Mouse (Mus musculus): ENCODE measurements at regions not wholly inside any gene's neighbourhood (a gene's known extent, or its start where the extent isn't known, plus 50 kb on each side); places are given as distances from the start of the nearest gene placed in this dataset.
A peak's percentile ranks its signal among the peaks of the same experiment; 100 is the strongest.

DNA sequence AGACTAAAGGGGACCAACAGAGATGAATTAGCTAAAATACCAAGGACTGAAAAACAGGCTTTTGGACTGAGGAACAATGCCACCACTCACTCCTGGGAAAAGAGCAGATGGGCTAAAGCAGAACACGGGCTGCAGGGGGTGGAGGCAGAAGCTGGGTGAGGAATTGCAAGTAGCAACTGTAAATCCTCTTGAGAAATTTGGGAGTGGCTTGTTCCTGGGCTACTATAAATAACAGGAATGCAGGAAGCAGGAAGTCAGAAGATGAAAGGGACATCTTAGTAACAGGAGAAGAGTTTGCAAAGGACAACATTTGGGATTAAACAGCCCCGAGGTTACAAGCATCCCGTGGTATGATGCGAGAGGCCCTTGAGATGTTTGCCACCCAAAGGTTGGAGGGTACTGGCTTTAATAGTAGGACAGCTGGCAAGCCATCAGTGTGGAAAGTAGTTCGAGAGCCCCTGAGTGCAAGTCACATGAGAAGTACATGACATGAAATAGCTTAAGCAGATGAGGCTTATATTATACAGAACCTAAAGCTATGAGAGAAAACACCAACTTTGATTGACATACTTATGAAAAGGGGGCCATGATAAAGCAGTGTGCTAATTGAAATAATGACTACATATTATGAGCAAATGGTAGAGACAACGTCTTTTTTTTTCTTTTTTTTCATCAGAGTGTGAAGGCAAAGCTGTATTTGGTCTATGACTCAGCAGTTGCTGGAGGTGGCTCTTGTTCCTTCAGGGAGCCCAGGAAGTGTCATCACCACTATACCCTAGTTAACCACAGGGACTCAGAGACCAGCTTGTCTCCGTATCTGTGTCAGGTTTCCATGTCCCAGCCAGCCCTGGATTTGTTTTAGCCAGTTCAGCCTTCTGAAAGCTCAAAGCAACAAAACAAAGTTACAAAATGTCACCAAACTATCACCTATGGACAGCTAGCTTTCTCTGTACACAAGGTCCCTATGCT, 357.6 kb upstream of the Acvr2a start:
- DNase-seq (ENCODE audit: low spot score in 2 of 2): no peak

DNA sequence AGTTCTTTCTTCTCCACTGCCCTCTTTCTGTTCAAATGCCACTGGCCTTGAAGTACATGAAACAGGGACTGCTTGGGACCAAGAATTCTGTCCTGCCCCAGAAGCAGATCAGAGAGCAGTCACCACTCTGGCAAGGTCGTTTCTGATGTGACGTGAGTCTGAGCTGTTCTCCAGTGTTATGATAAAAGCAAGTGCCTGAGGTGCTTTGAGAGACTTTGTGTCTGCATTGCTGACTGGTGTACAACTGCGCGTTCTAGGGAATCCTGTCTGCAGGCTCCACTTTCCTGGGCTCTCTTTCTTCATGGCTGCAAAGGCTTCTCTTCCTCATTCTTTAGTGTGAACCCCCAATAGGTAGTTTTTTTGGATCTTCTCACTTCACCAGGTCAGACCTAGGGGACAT, 356.8 kb upstream of the Acvr2a start:
- no peak for DNase-seq (ENCODE audit: low spot score in 2 of 2)

DNA sequence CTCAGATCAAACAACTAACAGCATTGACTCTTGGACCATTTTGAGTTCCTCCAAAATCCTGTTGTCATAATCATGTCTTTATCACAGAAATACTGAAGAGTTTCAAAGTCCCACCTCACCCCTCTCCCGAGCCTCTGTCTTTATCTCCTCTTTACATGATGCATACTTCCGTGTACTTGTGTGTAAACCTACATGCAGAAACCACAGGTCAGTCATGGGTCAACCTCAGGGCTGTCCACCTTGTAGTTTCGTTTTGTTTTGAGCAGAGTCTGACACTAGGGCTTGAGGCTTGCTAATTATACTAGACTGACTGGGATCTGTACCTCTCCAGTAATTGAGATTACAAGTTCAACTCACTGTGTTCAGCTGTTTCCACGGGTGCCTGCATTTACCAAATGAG, 348.4 kb upstream of the Acvr2a start:
- DNase-seq (ENCODE audit: low spot score in 2 of 2): no peak

DNA sequence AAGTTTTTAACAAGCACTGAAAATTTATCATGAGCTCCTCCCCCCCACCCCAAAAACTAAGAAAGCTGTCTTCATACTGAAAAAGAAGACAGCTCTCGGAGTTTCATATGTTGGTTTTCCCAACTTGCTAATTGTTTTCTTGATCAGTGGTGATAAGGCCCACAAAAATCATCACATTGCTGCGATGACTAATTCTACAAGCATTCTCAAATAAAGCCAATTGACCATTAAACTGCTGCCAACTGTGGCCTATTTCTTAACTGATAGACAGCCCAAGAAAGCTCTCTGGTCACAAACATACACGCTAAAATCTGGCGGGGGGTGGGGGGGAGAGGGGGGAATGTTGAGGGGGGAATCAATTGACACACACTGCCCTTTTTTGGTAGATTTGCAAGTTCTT, 345.0 kb upstream of the Acvr2a start:
- DNase-seq (ENCODE audit: low spot score in 2 of 2): no peak

DNA sequence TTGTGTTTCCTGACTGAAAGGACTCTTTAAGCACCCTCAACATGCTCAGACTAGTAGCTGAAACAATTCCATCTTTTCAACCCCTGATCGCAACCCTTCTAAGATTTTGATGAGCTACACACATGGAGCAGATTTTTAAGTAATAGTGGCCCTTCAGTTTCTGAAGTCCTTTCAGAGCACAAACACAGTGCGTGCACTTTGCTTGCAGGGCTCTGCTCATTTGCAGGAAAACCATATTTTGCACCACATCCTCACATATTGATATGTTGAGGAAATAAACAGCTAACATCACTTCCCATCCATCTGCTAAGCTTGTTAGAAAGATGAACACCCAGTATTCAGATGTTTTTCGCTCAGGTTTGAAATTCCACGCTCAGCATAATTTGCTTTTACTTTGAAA, 344.6 kb upstream of the Acvr2a start:
- DNase-seq (ENCODE audit: low spot score in 2 of 2): no peak

DNA sequence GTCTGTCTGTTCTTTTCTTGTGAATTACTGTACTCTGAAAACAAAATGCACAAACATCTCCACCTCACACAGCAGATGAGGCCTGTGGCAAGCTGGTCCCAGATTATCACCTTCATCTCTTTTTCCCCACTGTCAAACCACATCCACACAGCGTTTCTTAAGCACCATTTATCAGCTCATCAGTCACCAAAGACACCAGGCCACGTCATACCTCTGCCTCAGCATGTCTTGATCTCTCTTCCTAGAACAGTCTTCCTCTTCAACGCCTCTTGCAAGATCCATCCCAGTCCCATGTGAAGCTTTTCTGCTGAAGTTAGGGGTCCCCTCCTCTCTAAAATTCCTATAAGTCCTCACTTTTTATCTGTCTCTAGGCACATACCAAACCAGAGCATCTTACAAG, 340.8 kb upstream of the Acvr2a start:
- DNase-seq (ENCODE audit: low spot score in 2 of 2): no peak

DNA sequence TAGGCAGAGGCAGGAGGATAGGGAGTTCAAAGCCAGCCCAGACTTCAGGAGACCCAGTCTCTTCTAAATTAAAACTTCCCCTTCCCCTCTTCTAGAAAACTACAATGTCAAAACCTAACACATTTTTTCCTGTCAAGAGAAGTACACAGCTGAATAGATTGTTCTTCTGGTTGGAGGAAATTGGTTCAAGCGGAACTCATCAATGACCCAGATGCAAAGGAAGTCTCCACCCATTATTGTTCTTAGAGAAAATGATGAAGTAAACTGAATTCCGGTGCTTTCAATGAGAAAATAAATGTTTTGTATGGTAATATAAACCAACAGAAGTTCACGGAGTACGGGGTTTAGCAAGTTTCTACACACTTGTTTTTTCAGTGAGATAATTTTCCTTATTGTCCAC, 339.3 kb upstream of the Acvr2a start:
- DNase-seq (ENCODE audit: low spot score in 2 of 2): no peak

DNA sequence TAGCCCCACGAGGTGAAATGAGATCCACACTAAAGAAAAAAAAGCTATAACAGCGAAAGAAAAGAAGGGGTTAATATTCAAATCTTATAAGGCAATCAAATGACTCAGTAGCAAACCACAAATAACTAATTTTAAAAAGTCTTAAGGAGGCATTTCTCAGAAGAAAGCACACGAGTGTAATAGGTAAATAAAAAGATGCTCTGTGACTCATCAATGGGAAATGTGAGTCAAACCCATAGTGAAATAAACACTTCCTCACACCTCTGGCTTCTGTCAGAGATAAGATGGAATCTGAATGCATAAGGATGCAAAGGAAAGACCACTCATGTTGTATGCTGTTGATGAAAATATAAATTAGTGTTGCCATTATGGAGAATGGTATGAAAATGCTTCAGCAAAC, 337.1 kb upstream of the Acvr2a start:
- no peak for DNase-seq (ENCODE audit: low spot score in 2 of 2)

DNA sequence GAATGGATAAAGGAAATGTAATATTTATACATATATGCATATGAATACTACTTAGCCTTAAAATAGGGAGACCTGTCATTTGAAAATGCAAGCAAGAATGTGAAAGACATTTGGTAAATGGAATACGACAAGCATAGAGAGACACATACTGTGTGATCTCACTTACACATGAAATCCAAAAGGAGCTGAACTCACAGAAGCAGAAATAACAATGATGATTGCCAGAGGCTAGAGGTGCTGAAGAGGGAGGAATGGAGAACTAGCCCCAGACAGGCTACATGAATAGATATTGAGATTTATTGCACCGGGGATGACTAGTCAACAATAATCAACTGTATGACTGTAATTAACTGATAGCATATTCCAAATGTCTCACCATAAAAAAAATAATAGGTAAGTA, 336.6 kb upstream of the Acvr2a start:
- no peak for DNase-seq (ENCODE audit: low spot score in 2 of 2)

DNA sequence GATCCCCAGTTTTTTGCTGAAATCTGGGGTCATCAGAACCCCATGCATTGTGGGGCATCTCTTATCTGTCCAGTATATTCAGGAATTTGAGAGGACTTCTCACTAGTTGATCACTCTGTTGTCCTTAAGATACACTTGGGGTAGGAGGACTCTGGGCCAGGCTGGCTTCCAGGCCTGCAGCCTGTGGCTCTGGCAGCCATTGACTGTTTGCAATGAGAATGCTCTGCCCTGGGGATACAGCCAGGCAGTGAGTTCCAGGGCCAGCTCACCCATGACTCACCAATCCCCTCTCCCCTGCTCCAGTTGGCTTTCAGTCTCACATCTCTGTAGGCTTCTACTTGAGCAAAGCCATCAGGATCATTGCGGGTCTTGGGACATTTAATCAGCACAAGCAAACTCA, 334.3 kb upstream of the Acvr2a start:
- DNase-seq (ENCODE audit: low spot score in 2 of 2): no peak

DNA sequence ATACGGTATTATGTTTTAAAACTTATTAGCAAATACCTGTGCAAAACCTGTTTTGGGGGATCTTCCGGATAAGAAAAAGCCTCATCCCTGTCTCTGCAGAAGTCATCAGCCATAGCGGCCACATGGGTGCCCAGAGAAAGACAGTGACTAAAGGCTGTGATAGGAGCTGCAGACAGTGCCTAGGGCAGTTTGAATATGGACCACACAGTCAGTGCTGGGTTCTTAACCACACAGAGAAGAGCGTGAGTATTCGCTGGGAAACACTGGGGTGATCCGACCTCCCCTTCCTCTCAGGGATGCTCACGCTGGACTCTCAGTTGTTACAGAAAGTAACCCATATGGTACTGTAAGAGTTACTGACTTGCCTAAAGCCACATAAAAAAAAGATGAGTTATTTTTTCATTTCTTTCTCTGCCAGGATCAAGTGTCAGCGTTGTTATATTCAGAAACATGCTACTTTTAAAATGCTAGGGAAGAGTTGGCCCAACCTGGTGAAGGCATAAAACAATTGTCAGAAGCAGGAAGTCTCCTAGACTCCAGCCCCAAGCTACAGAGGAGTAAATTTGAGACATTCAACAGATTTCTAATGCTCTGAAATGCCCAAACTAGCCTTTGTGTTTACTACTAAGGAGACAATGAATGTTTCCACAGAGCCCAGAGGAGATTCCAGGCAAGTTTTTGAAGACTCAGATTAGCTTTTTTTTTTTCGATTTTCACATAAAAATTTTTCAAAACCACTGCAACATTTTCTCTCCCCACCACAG, 333.3 kb upstream of the Acvr2a start:
- no peak for DNase-seq (ENCODE audit: low spot score in 2 of 2)

DNA sequence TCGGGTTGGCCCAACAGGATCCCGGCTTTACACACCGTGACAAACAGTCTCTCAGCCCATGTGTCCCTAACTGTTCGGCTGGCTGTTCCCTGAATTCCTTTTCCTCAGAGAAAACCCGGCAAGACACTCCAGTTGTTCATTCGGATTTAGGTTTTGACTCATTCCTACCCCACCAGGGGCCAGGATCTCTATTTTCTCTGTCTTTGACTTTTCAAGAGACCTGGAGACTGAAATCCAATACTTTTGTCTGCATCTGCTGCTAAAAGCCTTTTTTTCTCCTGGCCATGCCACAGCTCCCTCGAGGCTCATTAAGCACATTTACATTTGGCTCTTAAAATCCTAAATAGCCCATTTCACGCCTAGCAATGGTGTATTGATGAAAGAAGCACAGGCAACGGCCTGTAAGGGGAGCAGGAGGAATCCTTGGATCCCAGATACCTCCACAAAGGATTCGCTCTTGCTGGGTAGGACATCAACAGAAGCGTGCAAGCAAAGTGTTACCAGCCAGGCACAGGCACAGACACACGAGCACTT, 332.6 kb upstream of the Acvr2a start:
- DNase-seq (ENCODE audit: low spot score in 2 of 2): no peak

DNA sequence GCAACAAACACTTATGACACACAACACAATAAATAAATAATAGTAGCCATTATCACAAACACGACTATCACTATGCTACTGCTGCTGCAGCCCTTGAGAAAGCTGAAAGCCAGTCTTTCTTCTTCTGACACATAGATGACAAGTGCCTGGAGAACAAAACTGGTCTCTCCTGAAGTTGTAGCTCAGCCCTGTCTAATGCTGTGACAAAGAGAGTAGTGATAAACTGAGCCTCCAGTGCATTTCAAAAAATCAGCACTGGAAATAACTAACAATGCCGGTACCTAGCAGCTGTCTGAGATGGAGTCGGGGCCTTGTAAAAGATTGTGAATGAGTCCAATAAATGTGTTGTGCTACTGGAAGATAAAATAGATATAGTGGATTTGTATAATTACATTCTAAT, 320.3 kb upstream of the Acvr2a start:
- DNase-seq (ENCODE audit: low spot score in 2 of 2): no peak

DNA sequence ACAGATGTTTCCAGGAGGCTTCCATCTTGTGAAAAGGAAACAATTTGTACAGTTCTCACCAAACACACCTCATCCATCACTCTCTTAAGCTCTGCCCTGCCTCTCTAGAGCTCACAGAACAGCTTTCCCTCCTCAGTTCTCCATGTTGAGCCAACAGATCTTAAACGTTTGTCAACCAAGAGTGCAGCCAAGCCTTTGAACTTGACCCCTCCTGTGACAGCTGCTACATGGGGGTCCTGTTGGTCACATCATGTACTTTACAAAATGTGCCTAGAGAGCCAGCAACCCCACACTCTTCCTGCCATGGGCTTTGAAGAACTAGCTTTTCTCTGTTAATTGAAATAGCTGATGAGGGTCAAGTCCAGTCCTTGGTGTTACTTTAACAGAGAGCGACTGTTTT, 319.8 kb upstream of the Acvr2a start:
- DNase-seq (ENCODE audit: low spot score in 2 of 2): no peak

DNA sequence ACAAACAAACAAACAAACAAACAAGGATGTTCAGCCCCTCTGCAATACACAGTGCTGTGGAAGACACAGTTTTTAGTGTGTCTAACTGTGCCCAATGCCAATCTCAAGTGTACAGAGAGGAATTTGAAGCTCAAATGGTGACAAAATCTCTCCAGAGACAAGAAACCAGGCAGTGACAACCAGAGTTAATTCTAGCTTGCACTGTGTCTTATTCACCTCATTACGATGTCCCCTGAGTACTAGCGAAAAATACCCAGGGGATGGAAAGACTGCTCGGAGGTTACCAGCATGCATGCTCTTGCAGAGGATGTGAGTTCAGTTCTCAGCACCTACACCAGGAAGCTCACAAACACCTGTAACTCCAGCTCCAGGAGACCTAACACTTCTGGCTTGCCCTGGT, 319.3 kb upstream of the Acvr2a start:
- DNase-seq (ENCODE audit: low spot score in 2 of 2): no peak

DNA sequence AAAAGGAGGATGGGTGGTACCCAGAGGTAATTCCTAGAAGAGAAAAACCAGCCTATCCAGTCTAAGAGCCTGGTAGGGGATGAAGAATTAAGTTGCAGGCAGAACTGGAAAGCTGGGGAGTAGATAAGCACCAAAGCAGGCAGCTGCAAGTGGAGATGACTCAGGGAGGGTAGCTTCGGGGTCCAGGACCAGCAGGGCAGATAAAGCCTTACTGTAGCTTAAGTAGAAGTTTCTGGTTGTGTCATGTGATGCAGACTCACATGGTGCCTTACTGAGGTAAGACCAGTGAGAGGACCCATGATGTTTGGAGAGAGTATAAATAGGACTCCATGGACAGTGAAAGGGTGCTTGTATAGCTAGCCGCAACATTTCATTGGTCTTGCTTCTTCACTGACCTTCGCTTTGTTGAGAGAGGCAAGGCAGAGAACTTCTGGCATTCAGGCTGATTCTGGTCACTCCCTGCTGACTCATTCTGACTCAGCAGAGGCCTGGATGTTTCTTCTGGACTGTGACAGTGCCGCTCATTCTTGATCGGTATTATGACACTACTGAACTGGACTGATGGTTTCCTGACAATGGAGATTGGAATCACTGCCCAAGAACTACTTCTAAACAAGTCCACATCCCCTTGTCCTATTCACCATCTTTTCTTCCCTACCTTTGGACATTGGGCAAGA, 315.7 kb upstream of the Acvr2a start:
- no peak for DNase-seq (ENCODE audit: low spot score in 2 of 2)

DNA sequence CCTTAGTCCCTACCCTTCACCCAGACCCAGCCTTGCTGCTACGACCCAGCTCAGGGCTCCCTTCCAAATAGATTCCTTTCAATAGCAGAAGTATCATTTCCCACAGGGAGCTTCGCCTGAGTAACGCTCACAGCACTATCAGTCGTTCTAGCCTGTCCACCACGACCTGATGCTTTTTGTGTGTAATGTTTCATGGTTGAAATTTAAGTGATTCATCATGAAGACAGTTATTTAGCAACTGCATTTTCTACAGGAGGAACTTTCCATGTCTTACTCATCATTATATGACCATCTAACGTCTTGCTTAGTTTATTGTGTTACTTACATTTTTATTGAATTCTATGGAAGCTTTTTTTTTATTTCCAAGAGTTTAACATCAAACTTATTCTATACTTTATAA, 314.5 kb upstream of the Acvr2a start:
- no peak for DNase-seq (ENCODE audit: low spot score in 2 of 2)

DNA sequence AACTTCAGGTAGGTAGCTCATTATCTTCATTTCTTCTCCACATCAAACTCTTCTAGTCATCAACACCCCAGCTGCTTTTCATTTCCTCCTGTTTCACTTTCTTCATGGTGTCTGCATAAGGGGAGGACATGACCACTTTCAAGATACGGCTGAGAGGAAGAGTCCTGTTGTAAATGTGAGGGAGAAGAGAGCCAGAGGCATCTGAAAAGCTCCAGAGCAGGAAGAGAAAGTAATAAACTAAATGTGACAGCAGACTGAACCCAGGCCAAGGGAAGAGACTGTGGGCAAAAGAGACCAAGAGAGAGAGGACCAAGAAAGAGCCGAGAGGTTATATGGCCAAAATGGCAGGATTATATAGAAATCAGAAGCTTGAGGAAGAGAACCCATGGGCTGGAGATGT, 312.5 kb upstream of the Acvr2a start:
- no peak for DNase-seq (ENCODE audit: low spot score in 2 of 2)

DNA sequence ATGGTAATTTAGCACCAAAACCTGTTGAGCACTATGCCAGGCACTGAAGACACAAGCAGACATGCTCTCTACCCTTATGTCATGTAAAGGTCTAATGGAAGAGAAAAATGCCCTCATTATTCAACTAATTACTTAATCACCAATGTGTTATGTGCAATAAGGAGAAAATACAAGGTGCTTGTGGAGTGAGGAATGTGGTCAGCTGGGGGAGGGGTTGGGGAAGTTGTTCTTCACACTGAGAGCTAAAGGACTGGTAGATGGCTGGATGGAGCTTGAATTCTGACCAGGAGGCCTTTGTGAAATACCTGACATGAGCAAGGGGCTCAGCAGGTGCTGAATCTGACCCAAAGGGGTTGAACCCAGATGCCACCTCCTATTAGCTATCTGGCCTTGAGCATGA, 300.1 kb upstream of the Acvr2a start:
- no peak for DNase-seq (ENCODE audit: low spot score in 2 of 2)

DNA sequence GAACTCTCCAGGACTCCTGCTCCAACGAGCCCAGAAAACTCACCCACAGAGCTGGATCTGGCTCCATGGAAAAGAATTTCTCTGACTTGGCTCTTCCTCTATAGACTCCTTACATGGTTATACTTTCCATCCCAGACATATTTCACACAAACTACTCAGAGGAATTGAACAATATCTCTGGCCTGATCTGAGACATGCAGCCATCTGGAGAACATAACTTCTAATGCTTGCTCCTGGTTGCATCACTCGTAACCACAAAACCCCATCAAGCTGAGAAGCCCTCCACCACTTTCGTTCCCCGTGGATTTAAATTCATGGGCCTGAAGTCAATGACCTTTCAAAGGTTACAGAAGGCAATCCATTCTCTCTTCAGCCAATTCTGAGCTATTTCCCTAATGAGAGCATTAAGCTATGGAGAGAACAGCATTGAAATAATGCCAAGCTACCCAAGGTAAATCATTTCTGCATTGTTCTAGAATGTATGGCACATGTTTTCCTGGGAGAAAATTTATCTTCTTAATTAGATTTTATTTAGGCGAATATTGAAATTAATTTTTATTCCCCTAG, 294.0 kb upstream of the Acvr2a start:
- DNase-seq (ENCODE audit: low spot score in 2 of 2): no peak

DNA sequence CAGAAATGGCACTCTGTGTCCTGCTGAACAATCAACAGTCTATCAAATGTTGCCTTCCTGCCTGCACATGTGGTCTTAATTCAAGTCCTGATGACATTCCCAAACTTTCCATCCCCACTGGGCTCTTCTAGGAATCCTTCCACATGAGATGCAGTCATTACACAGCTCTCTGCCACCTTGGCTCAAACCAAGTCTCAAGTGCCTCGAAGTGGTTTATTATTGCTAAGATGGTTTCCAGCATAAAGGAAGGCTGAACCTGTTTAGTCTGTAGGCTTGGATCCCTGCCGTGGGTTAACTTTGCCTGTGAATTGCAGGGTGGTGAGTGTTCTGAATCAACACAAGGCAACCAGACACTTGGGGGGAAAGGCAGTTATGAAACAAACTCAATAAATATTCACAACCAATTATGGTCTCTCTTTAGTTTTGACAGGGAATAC, 293.4 kb upstream of the Acvr2a start:
- peak; percentile 22 to 50 for DNase-seq (ENCODE audit: low spot score in 2 of 2)

Measured in gastrocnemius, postnatal 4 days (tissue).